Mouse (Mus musculus) adrenal gland, adult 18-20 months (tissue): Measurements from ENCODE around the gene Grk3. TPM values are rescaled to one million over a fixed set of nuclear protein-coding genes. Genes with fewer than 3 reads are reported as not detected.

ENCODE experiments used
- DNase-seq, 2 experiments: peaks; one replicate each; pipeline ENCODE4 v3.0.0; 2021 to 2022; ENCODE audit warnings: low spot score in 2 of 2
- long read RNA-seq, 2 experiments: library from polyadenylated mRNA; stranded (forward); transcript quantifications; one replicate each; pipeline ENCODE4 v2.0.0; 2021
- total RNA-seq, 2 experiments: library from RNA; stranded (reverse); gene quantifications; 1 replicate in 1 of 2; 2 replicates in 1 of 2; pipeline ENCODE4 v1.2.3; 2021

The Grk3 gene
- total RNA-seq, result 10 to 100 TPM; 20.4 to 29.2 TPM
- long read RNA-seq, experiment 1, full-length matches to known transcripts, result 7 of 17 reads
- long read RNA-seq, experiment 1, partial matches to known transcripts, result 2 of 17 reads
- long read RNA-seq, experiment 1, other reads (novel, unspliced or antisense), result 8 of 17 reads
- long read RNA-seq, experiment 2, full-length matches to known transcripts, result 7 of 23 reads
- long read RNA-seq, experiment 2, partial matches to known transcripts, result 0 of 23 reads
- long read RNA-seq, experiment 2, other reads (novel, unspliced or antisense), result 16 of 23 reads

DNA sequence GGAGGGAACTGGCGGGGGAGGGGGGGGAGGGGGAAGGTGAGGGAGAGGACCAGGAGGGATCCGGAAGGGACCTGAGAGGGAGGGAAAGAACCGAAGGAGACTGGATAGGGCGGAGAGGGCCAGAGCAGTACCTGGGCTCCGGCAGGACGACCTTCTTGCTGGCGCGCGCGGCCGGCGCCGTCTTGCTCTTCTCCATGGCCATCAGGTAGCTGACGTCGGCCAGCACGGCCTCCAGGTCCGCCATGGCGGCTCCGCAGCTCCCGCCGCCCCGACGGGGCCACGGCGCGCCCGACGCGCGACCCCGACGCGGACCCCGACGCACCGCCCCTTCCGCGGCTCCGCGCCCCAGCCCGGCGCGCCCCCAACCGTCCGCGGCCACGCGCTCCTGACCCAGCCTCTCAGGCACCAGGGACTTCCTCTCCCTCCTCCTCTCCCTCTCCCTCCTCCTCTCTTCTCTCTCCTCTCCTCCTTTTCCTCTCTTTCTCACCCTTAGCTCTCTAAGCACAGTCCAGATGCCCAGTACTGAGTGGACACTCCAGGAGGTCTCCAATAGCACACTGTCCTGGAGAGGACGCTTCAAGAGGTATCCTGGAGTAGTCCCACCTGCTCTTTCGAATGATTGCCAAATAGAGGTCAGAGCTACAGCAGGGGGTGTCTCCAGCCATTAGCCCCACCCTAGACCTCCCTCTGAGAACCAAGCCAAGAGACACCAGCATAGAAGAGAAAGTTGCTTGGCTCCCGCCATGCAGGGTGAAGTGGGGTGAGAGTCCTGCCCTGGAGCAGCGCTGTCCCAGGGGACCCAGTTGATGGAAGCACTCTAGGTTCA is at the start of gene Grk3:
TSS of gene Grk3 (minus strand) at position 556 of the 826 bp plus-strand sequence.
- peak; percentile 35 to 51 for DNase-seq

DNA sequence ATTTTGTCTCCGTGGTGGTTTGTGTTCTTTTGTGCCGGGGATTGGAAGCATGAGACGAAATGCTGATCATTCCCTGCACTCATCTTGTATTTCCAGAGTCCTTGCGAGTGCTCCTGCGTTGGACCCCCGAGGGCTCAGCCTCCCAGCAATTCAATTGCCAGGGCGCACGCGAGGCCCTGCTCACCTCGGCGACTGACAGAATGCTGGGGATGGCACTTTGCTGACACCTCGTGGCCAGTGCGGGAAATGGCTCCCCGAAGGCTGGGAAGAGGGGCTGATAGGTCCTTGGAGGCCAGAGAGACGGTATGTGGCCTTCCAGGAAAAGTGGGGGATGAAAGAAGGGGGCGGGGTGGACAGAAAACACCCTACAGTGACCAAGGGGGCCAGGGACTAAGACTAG is 38.7 kb upstream of the Grk3 start:
- peak; percentile 83 to 84 for DNase-seq

DNA sequence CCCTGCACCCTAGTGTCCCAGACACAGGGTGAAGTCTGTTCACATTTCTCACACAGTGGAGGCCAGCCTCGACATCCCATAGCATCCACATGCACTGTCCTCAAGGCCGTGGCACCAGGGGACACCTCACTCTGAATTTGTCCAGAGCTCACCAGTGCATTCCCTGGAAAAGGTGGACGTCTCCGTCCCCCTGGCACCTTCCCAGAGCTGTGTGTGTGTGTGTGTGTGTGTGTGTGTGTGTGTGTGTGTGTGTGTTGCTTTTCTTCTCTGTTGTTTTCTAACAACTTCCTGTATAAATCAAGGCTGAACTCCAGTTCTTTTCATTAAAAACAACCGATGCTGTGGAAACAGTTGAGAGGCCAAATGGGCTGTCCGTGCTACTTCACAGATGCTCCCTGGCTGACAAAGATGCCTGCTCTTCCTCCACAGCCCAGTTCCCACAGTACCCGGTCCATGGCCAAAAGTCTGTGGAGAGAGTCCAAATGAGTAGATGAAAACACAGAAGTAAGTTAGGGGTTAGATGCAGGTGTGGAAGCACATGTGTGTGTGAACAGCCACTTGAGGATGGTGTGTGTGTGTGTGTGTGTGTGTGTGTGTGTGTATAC is 35.1 kb upstream of the Grk3 start:
- DNase-seq, result no peak

DNA sequence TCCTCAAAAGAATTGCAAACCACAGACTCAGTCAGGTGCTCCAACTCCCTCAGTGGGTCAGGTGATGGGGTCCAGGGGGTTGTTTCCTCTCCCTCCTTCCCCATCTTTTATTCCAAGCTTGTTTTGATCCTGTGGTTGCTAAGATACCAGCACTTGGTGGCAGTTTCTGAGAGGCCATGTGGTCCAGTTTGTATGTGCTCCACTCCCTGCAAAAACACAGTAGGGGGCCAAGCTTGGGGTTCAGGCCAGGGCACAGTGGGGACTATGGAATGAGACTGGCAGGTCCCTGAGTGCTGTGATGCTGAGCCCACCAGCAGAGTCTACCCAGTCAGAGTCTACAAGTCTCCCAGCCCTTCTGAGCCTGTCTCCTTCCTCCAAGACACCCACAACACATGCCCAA is 34.3 kb upstream of the Grk3 start:
- no peak for DNase-seq

DNA sequence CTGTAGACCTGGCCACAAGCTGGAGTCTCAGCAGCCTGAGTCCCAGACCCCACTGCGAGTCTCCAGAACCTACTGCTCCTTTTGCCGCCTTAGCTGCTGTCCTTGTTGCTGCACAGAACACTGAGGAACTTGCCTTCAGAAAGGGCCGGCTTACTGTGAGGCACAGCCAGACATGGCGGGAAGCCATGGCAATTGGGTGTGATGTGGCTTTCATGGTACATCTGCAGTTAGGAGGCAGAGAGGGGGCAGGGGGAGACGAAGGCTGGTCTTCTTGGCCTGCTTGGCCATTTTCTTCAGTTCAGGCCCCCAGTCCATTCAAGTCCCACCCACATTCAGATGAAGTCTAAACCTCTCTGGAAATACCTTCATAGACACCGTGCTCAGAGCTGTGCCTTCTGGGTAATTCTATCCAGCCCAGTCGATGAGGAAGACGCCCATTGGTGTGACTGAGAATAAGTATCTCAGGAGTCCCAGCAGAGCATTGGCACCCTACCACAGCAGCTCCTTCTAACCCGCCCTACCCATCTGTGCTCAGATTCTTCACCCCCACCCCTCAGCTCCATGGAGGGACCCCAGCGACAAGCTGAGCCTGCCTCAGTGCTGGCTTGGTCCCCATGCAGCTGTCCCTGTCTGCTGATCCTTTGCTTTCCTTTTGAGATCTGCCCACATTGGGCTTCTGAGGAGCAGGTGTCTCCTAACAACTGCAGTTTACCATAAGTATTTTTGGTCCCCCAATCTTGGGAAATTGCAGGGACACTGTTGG is 30.1 kb upstream of the Grk3 start:
- DNase-seq, result no peak

DNA sequence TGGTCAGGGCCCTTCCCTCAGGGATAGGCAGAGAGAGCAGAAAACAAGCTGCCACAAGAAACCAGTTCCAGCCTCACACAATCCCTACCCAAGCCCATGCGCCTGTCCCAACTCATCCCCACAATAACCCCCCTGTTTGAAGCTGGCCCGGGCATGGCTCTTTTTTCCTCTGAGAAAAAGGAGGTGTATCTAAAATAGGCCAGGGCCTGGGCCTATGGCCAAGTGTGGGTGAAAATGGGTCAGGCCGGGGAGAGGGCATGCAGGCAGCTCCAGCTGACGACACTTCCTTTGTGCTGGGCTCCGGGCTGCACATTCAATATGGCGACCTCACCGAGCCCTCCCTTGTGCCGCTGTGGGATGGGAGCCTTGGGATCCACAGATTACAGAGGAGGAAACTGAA is 27.9 kb upstream of the Grk3 start:
- DNase-seq, result peak; percentile 18 to 29

DNA sequence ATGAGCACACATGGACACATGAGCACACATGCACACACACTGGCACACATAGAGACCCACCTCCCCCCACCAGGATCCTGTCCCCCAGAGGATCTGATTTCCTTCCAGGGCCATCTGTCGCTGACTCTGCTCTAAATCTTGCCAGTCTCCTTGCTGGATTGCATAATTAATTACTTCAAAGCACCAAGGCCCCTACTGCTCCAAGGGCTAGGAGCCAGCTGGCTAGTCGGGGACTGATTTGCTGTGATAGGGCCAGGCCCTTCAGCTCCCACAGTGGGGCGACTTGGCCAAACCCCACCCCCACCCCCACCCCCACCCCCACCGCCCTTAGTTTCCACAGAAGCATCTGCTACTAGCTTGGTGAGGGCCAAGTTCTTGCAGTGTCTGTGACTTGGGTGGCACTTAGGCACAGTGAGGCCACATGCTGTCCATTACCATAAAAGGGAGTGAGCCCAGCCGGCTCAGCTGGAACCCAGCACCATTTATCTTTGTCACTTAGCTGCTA is 26.0 kb upstream of the Grk3 start:
- DNase-seq, result peak in 1 of 2 experiments; percentile 15

DNA sequence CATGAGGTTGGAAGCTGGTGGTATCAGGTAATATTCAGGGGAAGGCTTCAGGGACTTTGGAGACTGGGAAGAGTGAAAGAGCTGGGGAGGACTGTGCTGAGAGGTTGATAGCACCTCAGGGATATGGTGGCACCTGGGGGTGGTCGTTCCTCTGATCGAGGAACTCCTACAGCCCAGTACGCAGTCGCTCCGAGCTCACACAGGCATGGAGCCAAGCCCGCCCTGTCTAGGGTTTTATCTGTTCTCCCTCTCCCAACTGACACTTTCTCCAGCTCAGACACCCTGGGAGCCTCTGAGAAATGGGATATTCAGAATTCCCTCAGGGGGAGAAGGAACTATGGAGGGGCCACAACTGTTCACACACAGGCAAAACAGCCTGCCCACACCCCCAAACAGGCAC is 25.2 kb upstream of the Grk3 start:
- DNase-seq, result no peak

DNA sequence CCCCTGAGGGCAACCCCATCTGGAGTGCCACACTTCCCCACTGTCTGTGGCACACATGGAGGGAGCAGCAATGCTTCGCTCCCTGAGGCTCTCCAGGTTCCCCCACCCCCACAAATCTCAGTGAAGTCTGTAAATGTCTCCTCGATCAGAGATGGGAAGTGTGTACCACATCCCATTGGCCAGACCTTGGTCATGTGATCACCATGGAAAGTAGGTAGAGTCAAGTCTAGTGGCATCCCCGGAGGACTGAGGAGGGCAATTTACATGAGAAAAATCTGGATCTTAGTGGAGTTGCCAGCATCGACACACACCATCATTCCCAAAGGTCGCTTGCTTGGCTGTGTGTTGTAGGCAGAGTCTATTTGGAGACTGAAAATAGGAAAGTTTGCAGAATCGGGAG is 23.0 kb upstream of the Grk3 start:
- no peak for DNase-seq

DNA sequence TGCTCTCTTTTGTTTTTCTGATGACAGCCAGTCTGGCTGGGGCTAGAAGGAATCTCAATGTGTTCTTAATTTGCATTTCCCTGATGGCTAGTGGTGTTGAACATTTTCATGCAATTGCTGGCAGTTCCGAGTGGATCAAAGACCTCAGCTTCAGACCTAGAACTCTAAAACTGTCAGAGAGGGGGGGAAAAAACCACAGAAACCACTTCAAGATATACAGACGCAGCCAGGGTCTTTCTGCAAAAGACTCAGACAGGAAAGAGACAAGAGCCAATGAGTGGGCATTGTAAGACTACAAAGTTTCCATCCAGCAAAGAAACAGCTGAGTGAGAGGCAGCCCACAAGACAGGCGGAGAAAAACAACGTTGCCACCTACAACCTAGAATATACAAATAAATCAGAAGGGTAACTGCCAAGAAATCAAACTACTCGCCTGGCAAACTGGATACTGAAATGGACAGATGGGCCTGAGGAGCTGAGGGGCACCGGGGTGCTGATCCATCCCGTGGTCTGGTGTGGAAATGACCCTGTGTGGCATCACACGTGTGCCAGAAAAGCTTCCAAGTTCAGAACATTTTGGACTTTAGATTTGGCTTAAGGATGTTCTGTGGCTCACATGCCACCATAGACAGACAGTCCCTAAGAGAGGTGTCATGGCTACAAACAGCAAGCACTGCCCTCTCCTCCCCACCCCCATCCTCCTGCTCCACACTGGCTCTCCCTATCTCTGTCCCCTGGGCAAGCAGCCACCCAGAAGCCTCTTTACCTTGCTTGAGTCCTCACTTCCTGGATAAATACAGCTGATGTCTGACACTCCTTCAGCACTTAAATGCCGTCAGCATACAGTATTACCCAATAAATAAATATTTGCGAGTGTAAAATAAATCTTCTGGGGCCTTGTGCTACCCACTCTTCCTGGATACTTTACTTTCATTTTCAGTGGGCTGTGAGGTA is 19.8 kb upstream of the Grk3 start:
- no peak for DNase-seq

DNA sequence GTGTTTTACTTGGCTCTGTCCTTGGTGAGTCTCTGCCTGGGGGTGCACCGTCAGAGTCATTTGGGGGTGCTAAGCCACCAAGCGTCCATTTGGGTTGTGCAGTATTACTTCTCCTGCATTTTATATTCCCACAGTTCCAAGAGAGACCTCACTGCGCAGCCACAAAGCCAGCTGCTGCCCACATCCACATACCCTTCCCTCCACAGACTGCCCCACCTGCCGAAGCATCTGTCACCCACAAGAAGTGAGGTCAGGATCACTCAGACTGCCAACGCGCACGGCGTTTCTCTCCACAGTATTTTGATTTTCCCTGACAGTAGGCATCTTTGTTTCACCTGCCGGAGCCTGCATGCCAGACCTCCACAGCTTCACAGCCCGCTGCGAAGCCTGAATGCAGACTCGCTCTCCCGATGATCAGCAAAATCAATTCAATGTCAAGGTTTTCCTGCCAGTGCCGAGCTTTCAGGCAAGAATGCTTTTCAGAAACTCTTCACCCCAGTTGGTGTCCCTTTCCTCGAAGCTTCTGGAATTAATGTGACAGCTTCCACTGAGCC is 15.7 kb upstream of the Grk3 start:
- DNase-seq, result no peak

DNA sequence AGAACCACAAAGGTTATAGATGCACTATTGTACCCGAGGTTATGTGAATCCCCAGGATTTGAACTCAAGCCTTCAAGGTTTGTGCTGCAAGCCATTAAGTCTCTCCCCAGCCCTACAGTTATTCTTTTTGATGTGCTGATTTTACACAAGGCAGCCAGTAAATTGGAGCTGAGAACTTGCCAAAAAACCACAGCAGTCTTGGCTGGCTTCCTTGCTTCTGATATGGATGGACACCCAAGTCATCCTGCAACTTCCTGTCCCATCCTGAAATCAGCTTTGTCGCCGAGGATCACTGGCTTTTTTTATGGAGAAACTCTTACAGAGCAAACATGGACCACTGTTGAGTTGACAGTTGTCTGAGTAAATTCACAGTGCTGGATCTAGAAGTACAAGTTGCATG is 14.5 kb upstream of the Grk3 start:
- no peak for DNase-seq

DNA sequence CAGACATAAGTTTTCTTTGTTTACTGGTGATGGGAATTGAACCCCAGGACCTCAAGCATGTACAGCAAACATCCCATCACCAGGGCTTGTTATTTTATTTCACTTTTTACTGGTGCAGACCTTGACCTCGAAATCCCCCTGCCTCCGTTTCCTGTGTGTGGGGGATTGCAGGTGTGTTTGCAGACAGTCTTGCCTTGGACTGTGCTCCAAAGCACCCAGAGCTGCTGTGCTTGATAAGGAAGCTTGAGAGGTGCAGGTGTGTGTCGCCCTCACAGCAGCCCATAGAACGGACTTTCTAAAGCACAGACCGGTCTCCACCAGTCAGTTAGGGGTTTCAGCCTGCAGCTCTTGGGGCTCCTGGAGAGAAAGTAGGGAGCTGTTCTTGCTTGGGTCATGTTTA is 11.1 kb upstream of the Grk3 start:
- DNase-seq, result no peak

DNA sequence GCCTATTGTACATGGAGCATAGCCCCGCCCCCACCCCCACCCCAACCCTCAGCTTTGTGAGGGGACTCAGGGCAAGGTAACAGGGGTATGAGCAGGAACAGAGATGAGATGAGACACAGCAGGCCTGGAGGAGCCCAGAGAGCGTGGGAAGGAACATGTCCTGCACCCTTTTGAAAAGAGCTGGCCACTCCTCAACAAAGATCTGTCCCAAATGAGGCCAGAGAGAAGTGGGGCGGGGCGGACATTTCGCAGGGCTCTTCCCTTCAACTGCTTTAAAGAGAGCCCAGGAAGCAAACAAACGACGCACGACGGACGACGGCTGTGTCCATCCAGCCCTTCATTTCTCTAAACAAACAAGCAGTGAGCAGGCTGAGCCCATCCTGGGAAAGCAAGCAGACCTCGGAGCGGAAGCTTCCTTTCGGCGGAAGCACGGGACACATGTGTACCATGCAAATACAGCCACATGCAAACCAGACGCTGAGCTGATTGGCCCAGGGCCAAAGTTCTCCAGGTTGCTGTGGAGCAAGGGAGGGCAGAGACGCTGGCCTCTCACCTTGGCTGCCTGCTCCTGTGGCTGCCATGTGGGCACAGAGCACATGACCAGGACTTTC is 8.7 kb upstream of the Grk3 start:
- DNase-seq, result peak in 1 of 2 experiments; percentile 26

DNA sequence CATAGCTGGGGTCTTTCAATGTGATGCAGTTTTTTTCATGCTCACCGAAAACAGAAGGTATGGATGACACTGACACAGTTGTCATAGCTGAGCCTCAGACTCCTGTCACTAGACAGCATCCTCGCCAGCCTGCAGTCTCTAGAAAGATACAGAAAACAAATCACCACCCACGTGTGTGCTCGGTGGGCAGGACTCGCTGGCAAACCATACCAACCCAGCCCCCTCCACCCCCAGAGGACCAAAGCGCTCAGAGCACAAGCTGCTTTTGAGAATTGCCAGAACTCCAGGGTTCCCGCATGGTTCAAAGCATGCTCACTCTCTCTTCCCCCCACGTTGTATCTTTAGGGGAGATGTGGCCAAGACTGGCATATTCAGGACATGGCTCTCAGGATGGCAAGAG is 2.6 kb upstream of the Grk3 start:
- no peak for DNase-seq

DNA sequence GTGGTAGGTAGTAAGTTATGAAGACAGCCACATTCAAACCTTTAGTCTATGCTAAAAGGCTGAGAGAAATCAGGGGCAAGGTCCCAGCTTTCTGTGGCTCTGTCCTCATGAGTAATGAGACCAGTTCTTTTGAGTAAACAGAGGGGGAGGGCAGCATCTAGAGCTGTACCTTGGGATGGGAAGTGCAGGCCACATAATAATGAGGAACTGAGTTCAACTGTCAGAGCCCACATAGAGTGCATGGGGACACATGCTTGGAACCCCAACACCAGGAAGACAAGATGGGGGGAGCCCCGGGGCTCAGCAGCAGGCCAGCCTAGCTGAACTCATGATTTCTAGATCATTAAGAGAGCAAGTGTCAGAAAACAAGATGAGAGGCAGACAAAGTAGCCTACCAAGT is 1.4 kb upstream of the Grk3 start:
- no peak for DNase-seq

DNA sequence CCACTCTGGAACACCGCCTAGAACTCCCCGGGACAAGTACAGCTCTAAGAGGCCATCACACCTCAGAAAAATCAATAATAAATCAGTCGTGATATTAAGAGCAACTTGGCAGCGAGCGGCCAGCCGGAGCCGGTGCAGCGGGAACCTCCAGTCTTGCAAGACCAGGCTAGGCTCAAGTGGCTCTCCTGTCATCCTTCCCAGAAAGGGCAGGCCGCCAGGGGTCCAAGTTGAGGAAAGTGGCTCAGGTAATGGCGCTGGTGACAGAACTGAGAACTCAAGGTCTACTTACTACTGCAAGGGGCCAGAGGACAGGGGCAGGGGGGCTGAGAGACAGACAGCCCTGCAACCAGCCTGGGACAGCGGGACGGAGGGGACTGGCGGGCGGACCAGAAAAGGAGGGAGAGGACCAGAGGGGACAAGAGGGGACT is 769 bp downstream of the Grk3 start:
- DNase-seq, result no peak

DNA sequence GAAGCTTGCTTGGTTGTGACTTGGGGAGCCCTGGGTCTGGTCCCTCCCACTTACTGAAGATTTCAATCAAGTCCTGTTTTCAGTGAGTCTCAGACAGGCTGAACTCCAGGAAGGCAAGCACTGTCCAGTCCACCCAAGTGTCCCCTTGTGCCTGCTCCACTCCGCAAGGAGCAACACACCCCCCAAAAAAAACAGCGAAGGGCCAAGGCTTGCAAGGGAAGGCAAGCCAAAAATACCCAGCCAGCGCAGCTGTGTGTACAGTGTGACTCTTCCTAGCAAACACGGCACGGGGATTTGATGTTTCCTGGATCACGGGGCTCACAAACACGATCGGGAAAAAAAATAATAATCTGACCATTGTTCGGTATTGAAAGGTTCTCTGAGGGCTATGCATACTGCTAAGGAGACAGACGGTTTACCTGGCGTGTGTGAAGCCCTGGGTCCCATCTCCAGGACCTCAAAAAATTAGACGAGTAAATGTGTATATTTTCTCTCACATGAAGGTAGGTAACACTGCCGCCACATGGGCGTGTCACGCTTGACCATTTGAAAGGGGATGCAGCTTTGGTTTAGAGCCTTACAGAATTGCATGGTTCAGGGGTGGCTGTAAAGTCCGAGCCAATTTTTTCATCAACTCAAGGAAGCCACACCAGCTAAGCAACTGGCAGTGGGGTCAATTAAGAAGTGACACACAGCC is 1.3 kb downstream of the Grk3 start:
- no peak for DNase-seq

DNA sequence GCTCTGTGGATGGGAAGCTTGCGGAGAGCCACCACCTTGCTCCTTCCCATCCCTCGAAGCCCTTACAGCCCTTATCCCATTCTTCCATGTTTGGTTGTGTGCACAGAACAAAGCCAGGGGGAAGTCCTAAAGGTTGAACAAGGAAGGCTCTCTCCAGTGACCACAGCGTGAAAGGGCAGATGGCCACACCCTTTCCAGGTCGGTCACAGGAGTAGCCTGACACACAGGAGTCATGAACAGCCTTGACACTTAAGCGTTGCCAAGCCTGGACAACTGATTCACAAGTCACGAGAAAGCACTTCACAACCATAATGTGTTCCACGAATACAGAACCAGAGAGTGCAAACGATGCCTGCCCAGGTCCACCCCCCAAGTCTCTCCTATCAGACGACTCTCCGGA is 3.7 kb downstream of the Grk3 start:
- no peak for DNase-seq
